Mouse (Mus musculus): ENCODE results near the gene Pros1. TPM values are rescaled to one million over a fixed set of nuclear protein-coding genes. Genes with fewer than 3 reads are reported as not detected.

Gene Pros1
- polyA plus RNA-seq, 1 experiment from 2014 or later, result 17.0 TPM

DNA sequence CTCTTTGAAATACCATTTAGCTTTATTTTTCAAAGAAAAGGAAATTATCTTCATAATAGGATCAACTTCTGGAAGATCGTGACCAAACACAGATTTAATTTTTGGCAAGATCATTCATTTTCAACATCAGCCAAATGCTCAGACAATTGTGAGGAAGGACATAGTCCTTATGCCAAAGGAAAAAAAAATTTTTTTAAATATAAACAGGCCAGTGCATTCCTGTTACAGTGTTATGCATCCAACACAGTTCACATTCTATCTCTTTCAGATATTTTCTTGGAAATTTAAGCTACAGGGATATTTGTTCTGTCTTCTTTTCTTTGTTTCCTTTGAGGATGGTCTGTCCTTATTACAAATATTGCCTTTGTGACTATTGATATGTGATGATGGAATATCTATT lies 57.3 kb downstream of the Pros1 start:
- Histone ChIP-seq H3K4me2 (ENCODE audit: low read depth, low read length, severe bottlenecking) (no peak overlapping the region), H3K36me3 (ENCODE audit: control insufficient read depth, insufficient read depth, low read length) (no peaks in the 10 kb centered on the region), H3K4me3 (ENCODE audit: low read depth, low read length) (no peak overlapping the region), H3K4me1 (replicated peaks; ENCODE audit: control insufficient read depth, insufficient read depth, low read length) (no peaks in the 10 kb centered on the region), H3K27ac (ENCODE audit: low read depth, low read length) (no peak overlapping the region), H3K9ac (ENCODE audit: low read length) (no peak overlapping the region), H3K27me3 (ENCODE audit: control insufficient read depth, insufficient read depth, low read length) (no peaks in the 10 kb centered on the region), H3K9me3 (ENCODE audit: control insufficient read depth, low read length) (no peaks in the 10 kb centered on the region)
- 92% methylated on average over 1 of the region's 1 CpGs for WGBS
- ATAC-seq (replicated peaks; ENCODE audit: low FRiP score) (no peak), DNase-seq (ENCODE audit: low spot score) (no peak)

DNA sequence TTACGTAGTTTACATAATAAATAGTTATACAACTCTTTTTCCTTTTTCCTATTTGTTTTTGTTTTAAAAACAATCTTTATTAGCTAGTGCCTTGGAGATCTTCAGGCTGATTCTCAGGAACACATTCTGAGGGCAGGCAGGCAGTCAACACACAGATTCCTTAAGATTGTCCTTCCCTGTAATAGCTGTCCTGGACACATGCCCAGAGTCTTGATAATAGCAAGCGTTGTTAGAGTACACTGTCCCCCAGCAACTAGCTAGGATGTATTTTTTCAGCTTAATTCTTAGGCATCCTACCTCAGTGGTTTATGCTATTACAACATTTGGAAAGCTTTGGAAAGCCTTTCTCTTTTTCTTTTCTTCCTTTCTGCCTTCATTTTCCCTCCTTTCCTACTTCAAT lies 58.1 kb downstream of the Pros1 start:
- DNase-seq (ENCODE audit: low spot score) (no peak), ATAC-seq (replicated peaks; ENCODE audit: low FRiP score) (no peak)
- Histone ChIP-seq H3K9me3 (ENCODE audit: control insufficient read depth, low read length) (no peaks in the 10 kb centered on the region), H3K27me3 (ENCODE audit: control insufficient read depth, insufficient read depth, low read length) (no peaks in the 10 kb centered on the region), H3K9ac (ENCODE audit: low read length) (no peak overlapping the region), H3K4me3 (ENCODE audit: low read depth, low read length) (no peak overlapping the region), H3K27ac (ENCODE audit: low read depth, low read length) (no peak overlapping the region), H3K4me2 (ENCODE audit: low read depth, low read length, severe bottlenecking) (no peak overlapping the region), H3K4me1 (replicated peaks; ENCODE audit: control insufficient read depth, insufficient read depth, low read length) (no peaks in the 10 kb centered on the region), H3K36me3 (ENCODE audit: control insufficient read depth, insufficient read depth, low read length) (no peaks in the 10 kb centered on the region)
- 91% methylated on average over 2 of the region's 2 CpGs for WGBS

DNA sequence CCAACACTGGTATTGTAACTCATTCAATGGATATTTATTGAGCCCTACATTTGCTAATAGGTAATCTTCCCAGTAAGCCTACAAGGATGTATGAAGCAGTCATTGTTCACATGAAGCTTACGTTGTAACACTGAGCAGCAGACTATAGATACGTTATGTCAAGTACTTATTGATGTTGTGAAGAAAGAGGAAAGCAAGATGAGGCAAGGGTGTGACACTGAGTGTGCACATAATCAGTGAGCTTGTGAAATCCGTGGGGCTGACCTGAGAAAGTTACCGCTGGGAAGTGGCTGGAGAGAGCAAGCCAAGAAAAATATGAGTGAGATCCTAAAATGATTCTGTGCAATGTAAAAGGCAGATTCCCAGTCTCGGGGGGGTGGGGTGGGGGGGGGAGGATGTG lies 61.4 kb downstream of the Pros1 start:
- 88% methylated on average over 5 of the region's 5 CpGs for WGBS
- no peaks in the 10 kb centered on the region for H3K27me3 ChIP-seq (ENCODE audit: control insufficient read depth, insufficient read depth, low read length)
- H3K4me1 ChIP-seq (replicated peaks; ENCODE audit: control insufficient read depth, insufficient read depth, low read length), result no peaks in the 10 kb centered on the region
- no peaks in the 10 kb centered on the region for H3K36me3 ChIP-seq (ENCODE audit: control insufficient read depth, insufficient read depth, low read length)
- no peak overlapping the region for H3K27ac ChIP-seq (ENCODE audit: low read depth, low read length)
- H3K9ac ChIP-seq (ENCODE audit: low read length), result no peak overlapping the region
- ATAC-seq (replicated peaks; ENCODE audit: low FRiP score) (no peak), DNase-seq (ENCODE audit: low spot score) (no peak)
- no peaks in the 10 kb centered on the region for H3K9me3 ChIP-seq (ENCODE audit: control insufficient read depth, low read length)
- no peak overlapping the region for H3K4me3 ChIP-seq (ENCODE audit: low read depth, low read length)
- no peak overlapping the region for H3K4me2 ChIP-seq (ENCODE audit: low read depth, low read length, severe bottlenecking)

DNA sequence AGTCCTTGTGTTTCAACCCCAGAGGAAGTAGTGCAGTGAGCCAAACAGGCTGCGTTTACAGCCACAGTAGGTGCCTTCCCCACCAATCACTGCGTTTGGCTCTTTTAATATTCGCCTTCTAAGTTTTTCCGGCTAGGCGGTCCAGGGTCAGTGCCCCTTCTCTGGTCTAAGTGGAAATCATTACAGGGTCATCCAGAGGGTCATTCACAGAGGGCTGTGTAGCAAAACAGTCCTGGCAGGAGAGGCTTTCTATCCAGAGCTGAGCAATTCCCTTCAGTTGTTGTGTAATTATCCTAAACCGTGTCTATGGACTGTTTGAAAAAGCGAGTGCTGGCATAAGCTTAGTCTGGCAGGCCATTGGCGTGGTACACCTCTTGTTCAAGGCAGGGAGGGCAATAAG lies 68.1 kb downstream of the Pros1 start:
- Histone ChIP-seq H3K4me1 (replicated peaks; ENCODE audit: control insufficient read depth, insufficient read depth, low read length) (peaks cover 3% of the 10 kb centered on the region; the same call in 1 of the 2 replicates), H3K27ac (ENCODE audit: low read depth, low read length) (no peak overlapping the region), H3K4me3 (ENCODE audit: low read depth, low read length) (no peak overlapping the region), H3K27me3 (ENCODE audit: control insufficient read depth, insufficient read depth, low read length) (no peaks in the 10 kb centered on the region), H3K9me3 (ENCODE audit: control insufficient read depth, low read length) (no peaks in the 10 kb centered on the region), H3K36me3 (ENCODE audit: control insufficient read depth, insufficient read depth, low read length) (no peaks in the 10 kb centered on the region), H3K4me2 (ENCODE audit: low read depth, low read length, severe bottlenecking) (no peak overlapping the region), H3K9ac (ENCODE audit: low read length) (no peak overlapping the region)
- ATAC-seq (replicated peaks; ENCODE audit: low FRiP score), result peak; percentile 39; the same call in 1 of the 2 replicates
- no peak for DNase-seq (ENCODE audit: low spot score)
- 17% methylated on average over 8 of the region's 8 CpGs for WGBS

DNA sequence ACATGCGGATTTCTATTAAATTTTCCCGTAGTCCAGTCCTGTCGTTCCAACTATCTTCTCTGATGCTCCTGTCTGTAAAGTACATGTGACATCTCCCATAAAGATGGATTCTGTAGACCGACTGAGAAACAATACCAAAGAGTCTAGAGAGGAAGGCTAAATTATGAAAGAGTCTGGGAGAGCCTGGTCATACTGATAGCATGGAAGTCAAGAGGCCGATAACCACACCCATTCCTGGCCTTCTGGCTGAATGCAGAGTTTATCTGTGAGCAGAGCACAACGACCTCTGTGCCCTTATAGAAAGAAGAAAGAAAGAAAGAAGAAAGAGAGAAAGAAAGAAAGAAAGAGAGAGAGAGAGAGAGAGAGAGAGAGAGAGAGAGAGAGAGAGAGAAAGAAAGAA lies 77.2 kb downstream of the Pros1 start:
- Histone ChIP-seq H3K9me3 (ENCODE audit: control insufficient read depth, low read length) (no peaks in the 10 kb centered on the region), H3K9ac (ENCODE audit: low read length) (no peak overlapping the region), H3K36me3 (ENCODE audit: control insufficient read depth, insufficient read depth, low read length) (no peaks in the 10 kb centered on the region), H3K27ac (ENCODE audit: low read depth, low read length) (no peak overlapping the region), H3K4me2 (ENCODE audit: low read depth, low read length, severe bottlenecking) (no peak overlapping the region), H3K4me3 (ENCODE audit: low read depth, low read length) (no peak overlapping the region), H3K27me3 (ENCODE audit: control insufficient read depth, insufficient read depth, low read length) (no peaks in the 10 kb centered on the region), H3K4me1 (replicated peaks; ENCODE audit: control insufficient read depth, insufficient read depth, low read length) (no peaks in the 10 kb centered on the region)
- 88% methylated on average over 6 of the region's 6 CpGs for WGBS
- DNase-seq (ENCODE audit: low spot score), result no peak
- no peak for ATAC-seq (replicated peaks; ENCODE audit: low FRiP score)

- 86% methylated on average over 11 of the region's 11 CpGs for WGBS
- Histone ChIP-seq H3K36me3 (ENCODE audit: control insufficient read depth, insufficient read depth, low read length) (no peaks in the 10 kb centered on the region), H3K4me1 (replicated peaks; ENCODE audit: control insufficient read depth, insufficient read depth, low read length) (no peaks in the 10 kb centered on the region), H3K4me2 (ENCODE audit: low read depth, low read length, severe bottlenecking) (no peak overlapping the region), H3K27me3 (ENCODE audit: control insufficient read depth, insufficient read depth, low read length) (no peaks in the 10 kb centered on the region), H3K4me3 (ENCODE audit: low read depth, low read length) (no peak overlapping the region), H3K27ac (ENCODE audit: low read depth, low read length) (no peak overlapping the region), H3K9ac (ENCODE audit: low read length) (no peak overlapping the region), H3K9me3 (ENCODE audit: control insufficient read depth, low read length) (no peaks in the 10 kb centered on the region)
- no peak for DNase-seq (ENCODE audit: low spot score)
- no peak for ATAC-seq (replicated peaks; ENCODE audit: low FRiP score)
These were observed 82.2 kb downstream of the Pros1 start for GRCm38 (mm10) chr16:62936316-62936715.

GRCm38 (mm10) chr16:62940388-62941003 lies 86.4 kb downstream of the Pros1 start:
- H3K4me1 ChIP-seq (replicated peaks; ENCODE audit: control insufficient read depth, insufficient read depth, low read length), result no peaks in the 10 kb centered on the region
- WGBS, result 24% methylated on average over 16 of the region's 16 CpGs
- H3K4me2 ChIP-seq (ENCODE audit: low read depth, low read length, severe bottlenecking), result peak overlapping the region; percentile 18; the same call in 1 of the 2 replicates
- no peak overlapping the region for H3K27ac ChIP-seq (ENCODE audit: low read depth, low read length)
- H3K9me3 ChIP-seq (ENCODE audit: control insufficient read depth, low read length), result no peaks in the 10 kb centered on the region
- DNase-seq (ENCODE audit: low spot score) (peak; percentile 86), ATAC-seq (replicated peaks; ENCODE audit: low FRiP score) (peak; percentile 80)
- no peak overlapping the region for H3K4me3 ChIP-seq (ENCODE audit: low read depth, low read length)
- no peaks in the 10 kb centered on the region for H3K36me3 ChIP-seq (ENCODE audit: control insufficient read depth, insufficient read depth, low read length)
- no peak overlapping the region for H3K9ac ChIP-seq (ENCODE audit: low read length)
- H3K27me3 ChIP-seq (ENCODE audit: control insufficient read depth, insufficient read depth, low read length), result no peaks in the 10 kb centered on the region

GRCm38 (mm10) chr16:62941763-62942162 lies 87.7 kb downstream of the Pros1 start:
- H3K36me3 ChIP-seq (ENCODE audit: control insufficient read depth, insufficient read depth, low read length), result no peaks in the 10 kb centered on the region
- H3K27me3 ChIP-seq (ENCODE audit: control insufficient read depth, insufficient read depth, low read length), result no peaks in the 10 kb centered on the region
- no peak for ATAC-seq (replicated peaks; ENCODE audit: low FRiP score)
- no peak for DNase-seq (ENCODE audit: low spot score)
- H3K4me1 ChIP-seq (replicated peaks; ENCODE audit: control insufficient read depth, insufficient read depth, low read length), result no peaks in the 10 kb centered on the region
- H3K4me2 ChIP-seq (ENCODE audit: low read depth, low read length, severe bottlenecking), result no peak overlapping the region
- no peak overlapping the region for H3K4me3 ChIP-seq (ENCODE audit: low read depth, low read length)
- H3K9me3 ChIP-seq (ENCODE audit: control insufficient read depth, low read length), result no peaks in the 10 kb centered on the region
- WGBS, result 70% methylated on average over 10 of the region's 10 CpGs
- no peak overlapping the region for H3K27ac ChIP-seq (ENCODE audit: low read depth, low read length)
- H3K9ac ChIP-seq (ENCODE audit: low read length), result no peak overlapping the region

Measured in forebrain, embryonic 11.5 days (tissue).